Mouse (Mus musculus) neural tube, postnatal 0 days (tissue): ENCODE data around the gene Svs2. TPM values are rescaled to one million over a fixed set of nuclear protein-coding genes. Genes with fewer than 3 reads are reported as not detected.

Experiments used
- polyA plus RNA-seq: library from polyadenylated mRNA; unstranded; fragments of >200 nt; fragmentation: Nextera tagmentation; extraction: Ambion mirVana; gene quantifications from 2 replicates; pipeline ENCODE4 v1.2.1, GENCODE M21; 2015

Svs2 gene
- not detected in 2 replicates for polyA plus RNA-seq

DNA sequence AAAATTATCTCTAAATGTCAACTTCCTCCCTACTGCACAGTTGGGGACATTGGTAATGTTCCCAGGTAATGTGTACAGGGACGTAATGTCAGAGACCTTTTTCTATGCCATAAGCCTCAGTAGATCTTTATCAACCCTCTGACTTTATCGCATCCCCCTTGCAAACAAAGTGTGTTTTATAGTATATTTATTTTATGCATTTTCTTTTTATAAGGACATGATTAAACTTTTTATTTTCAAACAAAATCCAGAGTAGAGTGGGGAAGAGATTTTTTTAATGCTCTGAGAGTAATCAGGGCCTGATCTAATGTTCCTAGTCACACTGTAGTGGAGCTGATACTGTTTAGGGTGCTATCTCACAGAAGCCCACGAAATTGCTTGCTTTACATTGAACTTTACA, at the start of gene Svs2:
Gene Svs2 (minus strand): TSS at position 101 of the 400 bp plus-strand sequence.

DNA sequence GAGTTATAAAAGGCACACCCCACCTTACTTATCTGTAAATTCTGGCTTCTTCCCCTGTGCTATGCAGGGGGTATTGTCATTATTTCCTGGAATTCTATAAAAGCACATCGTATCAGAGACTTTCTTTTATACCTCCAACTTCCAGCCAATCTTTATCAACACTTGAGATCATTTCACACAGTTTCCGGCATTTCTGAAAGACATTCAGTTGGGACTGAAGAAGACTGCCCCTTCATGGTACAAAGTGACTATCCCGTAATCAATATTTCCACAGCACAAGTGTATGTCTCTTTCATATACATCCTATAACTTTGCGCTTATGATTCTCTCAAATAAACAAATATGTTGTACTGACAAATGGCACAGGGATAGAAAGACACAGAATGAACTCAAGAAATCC, 40.1 kb upstream of the Svs2 start, which contains the start of gene Svs4:
Gene Svs4 (minus strand): TSS at position 101 of the 400 bp plus-strand sequence.

DNA sequence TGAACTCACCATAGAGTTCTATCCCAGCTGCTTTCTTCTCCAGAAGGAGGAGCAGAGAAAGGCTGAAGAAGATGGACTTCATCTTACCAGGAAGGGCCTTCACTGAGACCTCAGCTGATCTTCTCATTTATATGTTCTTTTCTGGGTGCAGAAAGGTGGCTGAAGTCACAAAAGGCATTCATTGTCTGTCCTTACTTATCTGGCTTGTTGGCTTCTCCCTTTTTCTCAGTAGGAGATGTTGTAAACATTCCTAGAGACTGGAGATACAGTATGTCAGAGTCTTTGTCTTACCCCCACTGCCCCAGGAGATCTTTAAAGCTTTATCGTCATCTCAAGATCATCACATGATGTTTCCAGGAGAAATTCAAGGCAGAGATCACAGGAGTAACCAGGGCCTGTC, 18.3 kb upstream of the Svs2 start, which contains the start of gene Svs3b:
Gene Svs3b (minus strand): TSS at position 101 of the 400 bp plus-strand sequence.

DNA sequence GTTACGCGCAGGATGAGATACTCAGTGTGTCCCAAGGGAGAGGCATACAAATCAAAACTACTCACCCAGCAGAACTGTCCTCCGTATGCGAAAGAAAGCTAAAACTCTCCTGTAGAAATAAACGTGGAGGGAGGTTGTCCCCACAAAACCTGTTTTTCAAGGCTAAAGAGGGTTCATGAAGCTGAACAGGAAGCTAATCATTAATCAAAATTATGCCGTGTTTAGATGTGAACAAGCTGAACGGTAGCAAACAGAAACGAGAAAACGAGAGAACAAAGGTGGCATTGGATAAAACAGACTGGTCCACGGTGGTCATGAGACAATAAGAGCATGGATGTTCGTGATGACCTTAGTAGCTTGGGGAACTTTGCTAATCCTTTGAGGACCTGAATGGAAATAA, 16.7 kb downstream of the Svs2 start, which contains the start of gene Wfdc15b:
Gene Wfdc15b (minus strand): TSS at position 139 of the 400 bp plus-strand sequence.

DNA sequence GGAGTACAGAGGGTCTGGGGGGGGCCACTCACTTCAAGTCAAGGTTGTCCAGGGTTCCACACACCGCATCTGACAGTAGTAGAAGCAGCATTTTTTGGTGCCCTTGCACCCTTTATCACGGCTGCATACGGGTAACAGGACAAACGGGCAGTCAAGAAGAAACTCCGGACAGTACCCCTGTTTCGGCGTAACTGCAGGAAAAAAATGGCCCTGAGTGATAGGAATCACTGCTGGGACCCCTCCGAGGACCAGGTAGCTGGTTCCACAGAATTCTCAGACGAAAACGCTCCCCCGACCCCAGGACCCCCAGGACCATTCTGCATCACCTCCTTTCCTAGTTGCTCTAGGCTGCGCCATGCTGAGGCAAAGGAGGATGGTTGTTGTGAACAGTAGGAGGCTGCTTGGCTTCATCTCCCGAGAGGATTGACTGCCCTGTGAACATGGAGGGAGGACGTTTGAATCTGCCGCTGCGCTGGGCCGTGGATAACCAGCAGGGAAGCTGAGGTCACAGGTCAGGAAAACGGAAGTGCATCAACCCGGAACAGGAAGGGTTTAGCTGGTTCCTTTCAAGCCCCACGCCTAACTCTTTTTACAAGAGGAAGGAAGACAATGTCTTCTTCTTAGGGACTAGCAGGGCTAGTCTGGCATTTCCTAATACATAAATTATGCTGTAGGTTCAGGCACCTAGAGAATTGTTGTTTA, 38.5 kb downstream of the Svs2 start, which contains the start of gene Wfdc15a:
Gene Wfdc15a (minus strand): TSS at position 505 of the 702 bp plus-strand sequence.

DNA sequence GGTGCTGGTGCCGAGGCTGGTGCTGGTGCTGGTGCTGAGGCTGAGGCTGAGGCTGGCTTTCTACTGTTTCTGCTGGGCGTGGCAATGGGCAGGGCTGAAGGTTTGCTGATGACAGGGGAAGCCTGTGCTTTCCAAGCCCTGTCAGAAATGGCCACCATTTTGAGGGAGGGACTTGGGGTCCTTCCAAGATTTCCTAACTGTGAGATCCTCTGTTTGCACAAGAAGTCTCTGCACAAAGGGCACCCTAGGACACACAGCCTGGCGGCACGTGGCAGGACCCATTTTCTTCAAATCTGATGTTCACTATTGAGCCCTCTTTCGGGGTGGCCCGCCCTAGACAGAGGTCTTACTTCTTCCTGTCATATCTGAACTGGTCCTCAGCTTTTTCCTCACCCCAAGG, 47.7 kb downstream of the Svs2 start, which contains the start of gene Wfdc12:
Gene Wfdc12 (minus strand): TSS at position 33 of the 400 bp plus-strand sequence.

Other genes starting within 250 kb of the Svs2 start
- gene Ywhab, start 243.5 kb downstream of the Svs2 start, polyA plus RNA-seq: 574 and 581 TPM in 2 replicates
- 1.5 and 1.7 TPM in 2 replicates for gene Pabpc1l, start 213.0 kb downstream of the Svs2 start, polyA plus RNA-seq
- 10.0 and 10.6 TPM in 2 replicates for gene Stk4, start 168.1 kb downstream of the Svs2 start, polyA plus RNA-seq
- gene Tomm34, start 167.3 kb downstream of the Svs2 start, polyA plus RNA-seq: 37.3 and 38.0 TPM in 2 replicates
- gene Kcns1, start 67.4 kb downstream of the Svs2 start, polyA plus RNA-seq: 3.9 and 4.2 TPM in 2 replicates
- not detected in 2 replicates for gene Wfdc5, start 55.7 kb downstream of the Svs2 start, polyA plus RNA-seq
- gene Wfdc12, start 47.9 kb downstream of the Svs2 start, polyA plus RNA-seq: not detected in 2 replicates
- gene Wfdc15a, start 38.3 kb downstream of the Svs2 start, polyA plus RNA-seq: not detected in 2 replicates
- gene Wfdc15b, start 16.8 kb downstream of the Svs2 start, polyA plus RNA-seq: not detected in 2 replicates
- not detected in 2 replicates for gene Svs3b, start 18.2 kb upstream of the Svs2 start, polyA plus RNA-seq
- gene Svs4, start 40.0 kb upstream of the Svs2 start, polyA plus RNA-seq: not detected in 2 replicates
- not detected in 2 replicates for gene Svs3a, start 50.8 kb upstream of the Svs2 start, polyA plus RNA-seq
- not detected in 2 replicates for gene Svs6, start 78.3 kb upstream of the Svs2 start, polyA plus RNA-seq
- not detected in 2 replicates for gene Svs5, start 94.3 kb upstream of the Svs2 start, polyA plus RNA-seq
- 0.51 and 1.1 TPM in 2 replicates for gene Slpi, start 150.6 kb upstream of the Svs2 start, polyA plus RNA-seq
- gene Rbpjl, start 164.7 kb upstream of the Svs2 start, polyA plus RNA-seq: 0.49 and 0.68 TPM in 2 replicates
- 15.4 and 15.8 TPM in 2 replicates for gene Matn4, start 166.7 kb upstream of the Svs2 start, polyA plus RNA-seq
- gene Sdc4, start 205.4 kb upstream of the Svs2 start, polyA plus RNA-seq: 42.5 and 43.9 TPM in 2 replicates
- 113 and 120 TPM in 2 replicates for gene Sys1, start 218.5 kb upstream of the Svs2 start, polyA plus RNA-seq
- 14.5 and 16.2 TPM in 2 replicates for gene Gm20458, start 222.5 kb upstream of the Svs2 start, polyA plus RNA-seq
- not detected in 2 replicates for gene Trp53tg5, start 235.3 kb upstream of the Svs2 start, polyA plus RNA-seq
- gene Dbndd2, start 247.6 kb upstream of the Svs2 start, polyA plus RNA-seq: 41.5 and 45.7 TPM in 2 replicates